Mouse (Mus musculus) cerebral cortex, adult 2 months (tissue): ENCODE results near the gene Cbln1.

Experiments used
- WGBS: fragments of 180-500 bp; shearing (Covaris S2); methylation state at CpG from one replicate; pipeline ENCODE4 v1.1.7; 2018; 5-methylcytosine and 5-hydroxymethylcytosine counted together

Cbln1 gene

GRCm38 (mm10) chr8:87469931-87470833 is 2.2 kb downstream of the Cbln1 start:
- 10% methylated on average over 59 of the region's 59 CpGs for WGBS

- 32% methylated on average over 45 of the region's 45 CpGs for WGBS
These were observed 3.2 kb downstream of the Cbln1 start for GRCm38 (mm10) chr8:87468958-87469815.

DNA sequence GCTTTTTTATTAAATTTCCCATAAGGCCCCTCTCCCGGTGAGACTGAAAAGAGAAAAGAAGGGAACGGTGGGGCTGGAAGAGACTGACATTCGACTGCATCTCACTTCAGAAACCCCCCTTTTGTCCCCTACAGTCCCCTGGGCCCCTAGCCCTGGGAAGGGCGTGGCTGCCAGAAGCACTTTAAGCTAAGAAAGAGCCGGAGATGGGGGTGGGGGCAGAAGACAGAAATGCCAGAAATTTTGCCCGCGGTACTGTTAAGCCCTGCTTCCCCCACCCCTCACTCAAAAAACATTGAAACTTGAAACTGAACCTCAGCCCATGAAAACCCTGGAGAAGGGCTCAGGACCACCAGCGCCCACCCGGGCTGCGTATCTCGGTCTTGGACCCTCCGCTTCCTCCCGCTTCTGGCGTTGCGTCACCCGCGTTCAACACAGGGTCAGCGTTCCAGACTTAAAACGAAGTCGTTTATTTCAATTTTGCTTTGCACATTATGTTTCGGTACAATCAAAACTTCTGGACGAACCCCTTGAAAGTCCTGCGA is 3.9 kb downstream of the Cbln1 start:
- WGBS, result 30% methylated on average over 23 of the region's 23 CpGs

GRCm38 (mm10) chr8:87467906-87468305 is 4.5 kb downstream of the Cbln1 start:
- whole genome bisulfite sequencing, result 67% methylated on average over 3 of the region's 3 CpGs

GRCm38 (mm10) chr8:87466936-87467602 is 5.3 kb downstream of the Cbln1 start:
- 75% methylated on average over 1 of the region's 1 CpGs for WGBS

GRCm38 (mm10) chr8:87466335-87466734 is 6.1 kb downstream of the Cbln1 start:
- WGBS, result 72% methylated on average over 6 of the region's 6 CpGs

DNA sequence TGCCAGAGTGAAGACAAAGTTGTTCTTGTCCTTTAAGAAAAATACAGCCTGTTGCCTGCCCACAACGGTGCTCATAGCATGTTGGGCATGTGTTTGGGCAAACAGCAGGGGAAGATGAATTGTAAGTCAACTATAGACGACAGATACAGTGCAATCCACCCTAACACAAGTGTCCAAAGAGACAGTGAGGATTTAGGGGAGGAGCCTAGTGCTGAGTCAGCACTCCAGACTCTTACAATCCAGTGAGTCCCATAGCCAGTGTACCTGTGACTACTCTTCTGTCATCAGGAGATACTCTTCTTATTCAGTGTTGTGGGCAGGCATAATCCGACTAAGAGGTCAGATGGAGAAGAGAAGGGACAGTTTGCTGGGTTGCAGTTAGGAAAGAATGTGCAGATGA is 8.0 kb downstream of the Cbln1 start:
- 69% methylated on average over 3 of the region's 3 CpGs for WGBS

DNA sequence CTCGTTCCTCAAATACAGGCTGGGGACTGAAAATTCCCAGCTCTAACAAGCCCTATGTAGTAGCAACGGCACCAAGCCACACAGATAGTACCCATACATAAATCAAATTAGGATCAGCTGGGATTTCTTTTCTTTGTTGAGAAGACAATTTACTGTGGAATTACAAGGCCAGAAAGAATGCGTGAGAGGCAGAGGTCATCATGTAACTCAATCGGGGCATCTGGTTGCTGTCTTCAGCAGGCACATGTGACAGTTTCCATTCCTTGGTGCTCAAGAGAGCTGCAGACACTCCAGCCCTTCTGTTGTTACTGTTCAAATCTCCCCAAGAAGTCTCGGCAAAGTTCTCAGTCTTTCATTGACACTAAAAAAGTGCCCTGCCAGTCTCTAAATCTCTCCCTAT is 10.6 kb downstream of the Cbln1 start:
- 72% methylated on average over 5 of the region's 5 CpGs for WGBS

DNA sequence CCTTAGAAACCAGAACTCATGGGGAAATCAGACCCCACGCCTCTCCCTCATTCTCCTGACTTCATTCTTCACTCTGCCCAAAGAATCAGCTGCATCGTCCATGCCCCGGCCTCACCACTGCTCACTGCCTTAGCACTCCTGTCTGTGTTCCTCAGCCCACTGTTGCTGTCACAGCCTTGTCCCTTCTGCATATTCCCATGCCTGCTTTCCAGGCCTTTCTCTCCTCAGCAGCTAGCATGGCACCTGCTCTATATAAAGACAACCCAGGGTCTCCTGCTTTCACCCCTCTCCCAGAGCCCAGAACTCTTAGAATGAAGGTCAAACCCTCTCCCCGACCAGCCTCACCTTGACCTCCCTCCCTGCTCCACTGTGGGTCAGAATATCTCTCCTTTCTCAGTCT is 15.5 kb downstream of the Cbln1 start:
- WGBS, result 89% methylated on average over 4 of the region's 4 CpGs

DNA sequence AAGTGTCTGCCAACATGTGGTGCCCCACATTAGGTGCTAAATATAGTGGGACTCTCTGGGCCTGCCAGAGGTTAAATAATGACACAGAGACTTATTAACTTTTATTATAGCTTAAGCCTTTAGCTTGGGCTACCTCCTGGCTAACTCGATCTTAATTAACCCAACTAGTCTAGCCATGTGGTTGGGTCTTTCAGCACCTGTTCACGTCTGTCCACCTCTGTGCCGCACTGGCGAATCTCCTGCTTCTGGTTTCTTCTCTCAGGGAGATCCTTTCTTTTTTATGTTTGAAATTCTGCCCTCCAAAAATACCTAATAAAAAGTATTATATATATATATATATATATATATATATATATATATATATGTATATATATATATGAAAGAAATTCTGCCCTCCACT is 19.6 kb downstream of the Cbln1 start:
- 93% methylated on average over 4 of the region's 4 CpGs for WGBS

GRCm38 (mm10) chr8:87451737-87452136 is 20.7 kb downstream of the Cbln1 start:
- 74% methylated on average over 2 of the region's 2 CpGs for WGBS

GRCm38 (mm10) chr8:87434592-87434991 is 37.8 kb downstream of the Cbln1 start:
- WGBS, result 84% methylated on average over 3 of the region's 3 CpGs

DNA sequence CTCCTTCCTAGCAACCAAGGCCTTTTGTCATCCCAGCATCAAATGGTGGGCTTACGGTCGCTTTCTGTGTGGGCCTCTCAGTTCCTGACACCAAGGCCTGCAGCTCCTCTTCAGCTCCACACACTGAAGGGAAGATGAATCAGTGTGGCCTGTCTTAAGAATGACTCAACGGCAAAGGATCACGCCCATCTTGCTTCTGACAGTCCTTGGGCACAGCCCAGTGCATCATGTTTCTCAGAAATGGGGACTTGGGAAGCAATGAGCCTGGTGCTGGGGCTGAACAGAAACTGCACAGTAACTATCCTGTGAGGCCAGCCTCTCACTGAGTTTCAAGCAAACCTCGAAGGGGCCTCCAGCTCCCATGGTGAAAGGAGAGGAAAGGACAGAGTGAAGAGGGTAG is 47.7 kb downstream of the Cbln1 start:
- WGBS, result 84% methylated on average over 5 of the region's 5 CpGs

- 84% methylated on average over 8 of the region's 8 CpGs for WGBS
These were observed 50.7 kb downstream of the Cbln1 start for GRCm38 (mm10) chr8:87421697-87422096.
